Mouse (Mus musculus): ENCODE results near the gene Fam120a.

Fam120a gene

GRCm38 (mm10) chr13:48913141-48913540 is 54.7 kb downstream of the Fam120a start:
- in situ Hi-C loops (cut with MseI, MboI), result no loop called here

GRCm38 (mm10) chr13:48911426-48911825 is 56.4 kb downstream of the Fam120a start:
- in situ Hi-C loops (cut with MseI, MboI), result no loop called here

- in situ Hi-C loops (cut with MseI, MboI), result no loop called here
Observed at GRCm38 (mm10) chr13:48905458-48905857, 62.4 kb downstream of the Fam120a start.

GRCm38 (mm10) chr13:48895376-48895775 is 72.4 kb downstream of the Fam120a start:
- in situ Hi-C loops (cut with MseI, MboI), result no loop called here

GRCm38 (mm10) chr13:48890260-48890960 is 77.4 kb downstream of the Fam120a start:
- in situ Hi-C loops (cut with MseI, MboI), result no loop called here

GRCm38 (mm10) chr13:48878534-48878933 is 89.3 kb downstream of the Fam120a start:
- in situ Hi-C loops (cut with MseI, MboI), result no loop called here

- in situ Hi-C loops (cut with MseI, MboI), result no loop called here
Observed at GRCm38 (mm10) chr13:48877805-48878204, 90.0 kb downstream of the Fam120a start.

GRCm38 (mm10) chr13:48872726-48873125 is 95.1 kb downstream of the Fam120a start:
- in situ Hi-C loops (cut with MseI, MboI), result no loop called here

GRCm38 (mm10) chr13:48871887-48872606 is 95.8 kb downstream of the Fam120a start:
- in situ Hi-C loops (cut with MseI, MboI), result no loop called here

GRCm38 (mm10) chr13:48870771-48871731 is 96.8 kb downstream of the Fam120a start, which contains the start of gene Phf2:
Gene Phf2, minus strand, starts transcription at chr13:48871119.
- in situ Hi-C loops (cut with MseI, MboI), result no loop called here

GRCm38 (mm10) chr13:48869950-48870770 is 97.7 kb downstream of the Fam120a start:
- in situ Hi-C loops (cut with MseI, MboI), result no loop called here

- in situ Hi-C loops (cut with MseI, MboI), result no loop called here
Observed at GRCm38 (mm10) chr13:48869600-48869949, 98.2 kb downstream of the Fam120a start.

- in situ Hi-C loops (cut with MseI, MboI), result no loop called here
Observed at GRCm38 (mm10) chr13:48869088-48869487, 98.7 kb downstream of the Fam120a start.

- in situ Hi-C loops (cut with MseI, MboI), result no loop called here
Observed at GRCm38 (mm10) chr13:48864673-48865356, 103.0 kb downstream of the Fam120a start.

- in situ Hi-C loops (cut with MseI, MboI), result no loop called here
Observed at GRCm38 (mm10) chr13:48863556-48863955, 104.3 kb downstream of the Fam120a start.

- in situ Hi-C loops (cut with MseI, MboI), result no loop called here
Observed at GRCm38 (mm10) chr13:48861913-48862312, 105.9 kb downstream of the Fam120a start.

GRCm38 (mm10) chr13:48858779-48859178 is 109.0 kb downstream of the Fam120a start:
- in situ Hi-C loops (cut with MseI, MboI), result no loop called here

- in situ Hi-C loops (cut with MseI, MboI), result no loop called here
Observed at GRCm38 (mm10) chr13:48858054-48858453, 109.8 kb downstream of the Fam120a start.

GRCm38 (mm10) chr13:48857246-48857932 is 110.4 kb downstream of the Fam120a start:
- in situ Hi-C loops (cut with MseI, MboI), result no loop called here

GRCm38 (mm10) chr13:48853947-48854346 is 113.9 kb downstream of the Fam120a start:
- in situ Hi-C loops (cut with MseI, MboI), result no loop called here
